Mouse (Mus musculus): ENCODE data around the gene Epha5.

- TF ChIP-seq CTCF (conservative IDR thresholded peaks at IDR 0.05; ENCODE audit: low read length) (no peak), NANOG (IDR thresholded peaks at IDR 0.05; ENCODE audit: borderline replicate concordance, low read length) (no peak), POU5F1 (IDR thresholded peaks at IDR 0.05; ENCODE audit: borderline replicate concordance, low read length) (no peak)
These were observed 335.9 kb downstream of the Epha5 start for GRCm38 (mm10) chr5:84081321-84081720.
